Mouse (Mus musculus) R1 (cell line): ENCODE measurements at regions not wholly inside any gene's neighbourhood (a gene's known extent, or its start where the extent isn't known, plus 50 kb on each side); places are given as distances from the start of the nearest gene placed in this dataset.
A peak's percentile ranks its signal among the peaks of the same experiment; 100 is the strongest.
"Not testable (repeated sequence)": the region's sequence is repeated elsewhere in the genome, so short reads cannot be mapped to it uniquely, and the experiment has no call there.

Source experiments
- DNase-seq: peaks from one replicate; pipeline ENCODE4 v3.0.0-alpha.2; 2018; ENCODE audit warnings: low read depth, low spot score

DNA sequence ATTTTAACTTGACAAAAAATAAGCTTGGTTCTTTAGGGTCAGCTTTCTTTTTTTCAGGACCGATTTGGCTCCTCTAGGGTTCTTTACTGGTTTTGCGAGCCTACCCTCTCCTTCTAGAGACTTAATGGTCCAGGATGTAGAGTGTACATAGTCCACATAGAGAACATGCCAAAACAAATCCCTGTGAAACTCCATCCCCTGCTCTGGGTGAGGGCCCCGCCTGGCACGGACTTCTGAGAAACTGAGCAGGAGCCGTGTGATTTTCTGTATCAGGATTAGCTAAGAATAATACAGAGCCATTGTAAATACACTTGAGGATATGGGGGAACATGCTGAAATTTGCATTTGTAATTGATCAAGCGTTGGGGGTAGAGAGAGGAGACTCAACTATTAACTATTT lies 118.2 kb upstream of the Teddm2 start:
- DNase-seq, result no peak

DNA sequence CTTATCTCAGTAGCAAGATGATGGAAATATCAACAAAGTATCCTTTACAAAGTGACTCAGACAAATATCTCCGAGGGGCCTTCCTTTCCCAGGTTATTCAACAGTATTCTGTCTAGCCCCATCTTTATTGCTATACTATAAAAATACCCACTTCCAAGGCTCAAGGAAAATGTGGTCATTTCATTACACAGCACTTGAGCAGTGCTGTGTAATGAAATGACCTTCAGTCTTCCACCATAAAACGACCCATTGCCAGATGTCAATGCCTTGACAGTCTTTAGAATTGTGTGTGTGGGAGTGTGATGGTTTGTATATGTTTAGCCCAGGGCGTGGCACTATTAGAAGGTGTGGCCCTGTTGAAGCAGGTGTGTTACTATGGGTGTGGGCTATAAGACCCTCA lies 124.3 kb upstream of the Teddm2 start:
- DNase-seq, result peak; percentile 15

DNA sequence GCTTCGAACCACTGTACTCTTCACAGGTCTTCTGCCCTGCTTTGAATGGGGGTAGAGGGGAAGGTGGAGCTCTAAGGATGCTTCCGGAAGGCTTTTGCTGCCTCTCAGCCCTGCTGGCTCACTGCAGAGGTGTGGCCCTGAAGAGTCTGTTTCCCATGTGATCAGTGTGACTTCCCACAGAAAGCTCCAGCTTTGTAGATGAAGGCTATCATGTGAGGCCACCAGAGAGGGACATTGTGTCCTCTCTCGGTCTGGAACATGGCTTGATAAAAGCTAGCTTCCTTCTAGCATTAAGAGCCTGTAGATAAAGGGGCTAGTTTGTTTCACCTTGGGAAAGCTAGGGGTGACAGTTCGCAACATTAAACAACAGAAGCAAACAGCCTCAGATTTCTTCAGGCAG lies 127.3 kb upstream of the Teddm2 start:
- DNase-seq, result no peak

DNA sequence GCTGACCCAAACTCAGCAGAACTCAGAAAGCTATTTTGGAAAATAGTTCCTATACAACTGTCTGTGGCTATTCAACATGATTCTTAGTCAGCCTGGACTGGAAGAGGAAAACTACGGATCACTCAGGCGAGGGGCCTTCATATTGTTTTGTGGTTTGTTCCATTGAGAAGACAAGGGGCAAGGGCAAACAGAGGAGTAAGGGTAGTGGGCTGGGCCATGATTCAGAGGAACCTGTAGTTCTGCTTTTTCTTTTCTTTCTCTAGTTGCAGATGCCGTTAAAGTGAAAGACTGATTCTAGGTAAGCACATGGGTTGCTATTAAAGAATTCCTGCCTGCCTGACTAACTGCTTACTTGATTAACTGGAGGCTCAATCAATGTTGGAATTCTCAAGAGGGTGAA lies 129.8 kb upstream of the Teddm2 start:
- DNase-seq, result no peak

DNA sequence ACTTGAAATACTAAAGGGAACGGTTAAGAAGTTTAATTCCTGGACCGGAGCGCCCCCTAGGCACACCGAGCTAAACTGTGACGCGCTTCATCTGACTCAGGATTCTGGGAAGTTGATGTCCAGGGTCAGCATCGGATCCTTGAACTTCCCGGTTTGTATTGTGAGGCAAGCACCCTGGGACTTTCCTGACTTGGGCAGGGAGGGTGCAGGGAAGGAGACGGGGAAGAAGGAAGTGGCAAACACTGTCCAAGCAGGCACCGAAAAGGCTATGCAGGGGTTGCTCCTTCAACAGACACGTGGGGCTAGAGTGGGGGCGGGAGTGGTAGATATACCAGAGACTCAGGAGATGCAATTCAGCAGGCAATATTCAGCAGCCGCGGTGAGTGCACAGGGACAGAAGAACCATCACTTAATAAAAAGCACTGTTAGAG lies 132.7 kb upstream of the Teddm2 start:
- peak; percentile 72 for DNase-seq

DNA sequence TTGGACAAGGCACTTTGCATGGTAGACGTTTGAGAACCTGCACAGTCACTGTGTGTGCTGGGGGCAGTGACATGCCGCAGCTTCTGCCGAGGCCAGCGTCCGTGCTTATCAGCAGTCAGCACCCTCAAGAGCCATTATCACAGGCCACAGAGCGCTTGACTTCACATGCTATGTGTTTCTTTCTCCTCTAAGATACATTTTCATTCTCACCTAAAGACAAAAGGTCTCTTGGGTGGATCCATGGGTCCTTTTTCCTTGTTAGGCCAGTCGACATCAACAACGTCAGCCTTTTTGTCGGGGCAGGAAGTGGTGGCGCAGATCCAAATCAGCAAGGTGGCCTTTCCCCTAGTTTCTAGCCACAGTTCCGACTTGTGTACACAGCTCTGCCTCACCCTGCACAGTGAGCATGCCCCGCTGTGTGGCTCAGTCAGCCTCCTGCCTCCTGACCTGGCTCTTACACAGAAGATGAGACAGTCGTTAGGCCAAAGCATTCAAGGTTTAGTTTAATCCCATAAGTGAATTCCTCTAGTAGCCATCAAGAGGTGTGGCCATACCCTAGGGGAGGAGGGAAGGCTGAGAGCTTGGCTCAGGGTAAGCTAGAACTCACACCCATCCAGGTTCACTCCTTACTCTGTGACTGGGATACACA lies 134.1 kb upstream of the Teddm2 start:
- peak; percentile 41 for DNase-seq

DNA sequence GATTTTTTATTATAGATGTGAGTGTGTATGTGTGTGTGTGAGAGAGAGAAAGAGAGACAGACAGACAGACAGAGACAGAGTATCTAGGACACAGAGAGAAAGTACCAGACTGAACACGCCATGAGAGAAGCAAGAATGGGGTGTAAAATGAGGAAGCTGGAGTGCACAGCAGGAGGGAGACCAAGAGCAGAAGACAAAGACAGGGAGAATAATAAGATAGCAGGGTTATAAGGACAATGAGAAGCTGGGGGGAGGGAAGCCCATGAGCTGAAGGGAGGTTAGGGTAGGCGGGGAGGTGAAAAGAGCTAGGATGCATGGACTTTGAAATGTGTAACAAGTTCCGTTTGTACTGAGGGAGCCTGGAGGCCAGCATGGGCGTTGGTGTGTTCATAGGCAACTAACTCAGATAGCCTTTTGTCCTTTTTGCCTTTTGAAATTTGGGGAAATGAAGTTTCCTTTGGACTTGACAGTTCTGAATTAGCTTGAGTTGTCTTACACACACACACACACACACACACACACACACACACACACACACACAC lies 136.8 kb upstream of the Teddm2 start:
- peak; percentile 93 for DNase-seq

DNA sequence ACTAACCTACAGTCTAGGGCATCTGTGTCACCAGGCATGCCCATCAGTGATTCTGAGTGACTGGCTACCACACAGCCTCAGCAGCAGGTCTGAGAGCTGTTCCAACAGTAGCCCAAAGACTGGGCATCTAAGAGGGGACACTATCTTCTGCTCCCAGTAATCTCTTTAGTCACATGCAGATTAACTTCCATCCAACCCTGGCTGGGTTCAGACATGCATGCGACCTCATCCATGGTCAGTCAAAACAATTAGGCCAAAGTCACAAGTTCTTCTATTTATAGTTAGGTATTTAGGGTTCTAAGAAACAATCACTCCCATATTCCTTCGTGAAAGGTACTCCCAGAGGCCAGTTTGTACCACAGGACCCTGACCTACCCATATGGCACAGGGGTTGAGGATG lies 138.2 kb upstream of the Teddm2 start:
- DNase-seq, result no peak

DNA sequence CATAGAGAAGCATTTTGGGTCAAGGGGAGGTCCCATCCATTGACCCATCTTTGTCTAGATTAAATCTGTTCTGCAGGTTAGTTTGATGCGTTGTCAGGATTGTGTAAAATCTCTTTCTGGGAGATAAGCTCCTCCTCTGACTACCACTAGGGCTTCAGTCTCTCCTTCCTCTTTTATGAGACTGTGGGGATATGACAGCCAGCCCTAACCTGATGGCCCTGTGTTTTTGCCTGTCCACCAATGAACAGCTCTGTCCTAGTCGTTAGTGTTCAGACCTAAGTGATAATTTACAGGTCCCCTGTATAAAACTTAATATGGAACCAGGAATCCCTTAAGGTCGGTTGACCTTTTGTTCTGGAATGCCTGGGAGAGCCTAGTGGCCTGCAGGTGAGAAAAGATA lies 140.9 kb upstream of the Teddm2 start:
- no peak for DNase-seq

DNA sequence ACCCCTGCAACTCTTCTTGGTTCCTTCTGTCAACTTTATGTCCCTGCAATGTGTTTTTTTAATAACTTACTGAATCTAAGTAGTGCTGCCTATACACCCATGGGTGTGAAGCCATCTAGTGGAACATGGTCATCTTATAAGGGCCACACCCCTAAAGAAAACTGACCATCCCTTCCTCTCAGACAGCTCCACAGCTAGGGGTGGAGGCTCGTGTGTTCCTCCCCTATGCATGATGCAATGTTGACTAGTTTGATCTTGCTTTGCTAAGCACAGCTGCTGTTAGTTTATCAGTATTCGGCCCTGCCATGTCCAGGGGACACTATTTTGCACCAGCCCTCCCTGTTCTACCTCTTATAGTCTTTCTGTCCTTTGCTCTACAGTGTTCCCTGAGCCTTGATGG lies 142.9 kb upstream of the Teddm2 start:
- no peak for DNase-seq

DNA sequence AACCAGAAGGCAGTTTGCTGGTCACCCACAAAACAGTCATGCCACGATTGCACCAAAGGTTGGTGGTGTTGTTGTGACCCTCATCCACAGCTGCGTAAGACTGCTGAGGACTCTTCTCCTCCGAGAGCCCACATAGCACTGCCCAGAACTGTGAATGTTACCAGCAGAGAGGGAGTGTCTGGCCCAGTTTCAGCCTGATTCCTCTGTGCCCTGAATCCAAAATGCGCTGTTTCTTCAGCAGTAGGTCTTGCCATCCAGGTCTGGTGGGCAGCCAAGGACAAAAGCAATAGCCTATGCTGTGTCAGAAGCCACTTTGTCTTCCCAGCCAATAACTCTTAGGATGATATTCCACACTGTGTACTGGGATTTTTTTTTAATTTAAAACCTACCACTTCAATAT lies 144.7 kb upstream of the Teddm2 start:
- DNase-seq, result no peak

DNA sequence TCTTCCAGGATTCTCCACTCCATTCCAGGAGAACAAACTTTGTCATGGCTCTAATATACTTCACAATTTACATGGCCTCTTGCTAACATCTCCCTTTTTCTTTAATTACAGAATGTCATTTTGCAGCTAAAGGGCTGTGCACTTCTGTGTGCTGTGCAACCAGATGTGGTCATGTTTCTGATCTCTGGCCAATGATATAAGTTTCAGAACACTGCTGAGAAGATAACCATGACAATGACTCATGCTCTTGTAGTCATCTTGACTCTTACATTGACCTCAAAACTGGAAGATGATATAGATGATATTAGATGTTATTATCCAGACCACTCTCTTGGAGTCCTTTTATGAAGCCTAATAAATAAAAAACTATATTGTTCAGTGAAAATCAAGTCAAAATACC lies 145.9 kb upstream of the Teddm2 start:
- DNase-seq, result no peak

DNA sequence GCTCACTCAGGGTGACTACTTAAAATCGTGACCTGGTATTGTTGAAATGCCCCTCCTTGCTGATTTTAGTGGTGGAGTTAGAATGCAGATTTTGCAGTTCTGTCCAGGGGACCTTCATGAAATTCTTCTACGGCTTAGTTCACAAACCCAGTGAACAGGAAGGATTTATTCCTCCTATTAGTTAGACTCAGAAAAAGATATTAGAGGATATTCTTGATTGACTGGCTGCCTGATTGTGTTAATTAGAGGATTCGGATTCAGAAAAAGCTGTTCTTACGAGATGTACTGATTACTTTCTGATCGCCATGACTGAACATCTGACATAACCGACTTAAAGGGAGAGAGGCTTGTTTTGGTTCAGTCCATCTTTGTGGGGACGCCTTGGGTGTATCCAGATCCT lies 147.3 kb upstream of the Zfp648 start:
- no peak for DNase-seq

DNA sequence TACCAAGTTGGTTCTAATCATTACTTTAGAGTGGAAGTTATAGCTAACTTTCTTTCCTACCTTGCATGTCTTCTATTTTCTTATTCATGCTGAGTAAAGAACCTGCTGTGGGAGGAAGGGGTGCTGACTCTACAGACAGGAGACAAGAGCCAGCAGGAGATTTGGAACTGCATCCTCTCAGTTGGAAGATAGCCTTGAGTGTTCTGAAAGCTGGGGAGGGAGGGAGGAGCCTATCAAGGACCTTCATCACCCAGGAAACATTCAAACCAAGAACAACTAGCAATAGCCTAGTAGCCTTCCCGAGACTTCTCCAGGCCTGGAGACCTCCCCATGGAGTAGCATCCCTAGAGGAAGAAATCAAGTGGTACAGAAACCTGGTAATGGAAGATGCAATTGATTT lies 146.1 kb upstream of the Zfp648 start:
- no peak for DNase-seq

DNA sequence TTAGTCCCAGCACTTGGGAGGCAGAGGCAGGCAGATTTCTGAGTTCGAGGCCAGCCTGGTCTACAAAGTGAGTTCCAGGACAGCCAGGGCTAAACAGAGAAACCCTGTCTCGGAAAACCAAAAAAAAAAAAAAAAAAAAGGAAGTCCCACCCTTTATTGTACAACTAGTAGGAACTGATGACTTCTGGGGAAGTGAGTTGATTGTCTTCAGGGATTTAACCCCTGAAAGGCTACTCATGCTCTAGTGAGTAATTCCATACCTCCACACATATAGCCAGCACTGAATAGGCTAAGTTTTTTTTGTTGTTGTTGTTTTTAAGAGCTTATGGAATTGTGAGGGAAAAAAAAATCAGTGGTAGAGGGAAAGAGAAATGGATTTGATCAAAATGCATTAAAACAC lies 139.6 kb upstream of the Zfp648 start:
- not testable (repeated sequence) for DNase-seq

DNA sequence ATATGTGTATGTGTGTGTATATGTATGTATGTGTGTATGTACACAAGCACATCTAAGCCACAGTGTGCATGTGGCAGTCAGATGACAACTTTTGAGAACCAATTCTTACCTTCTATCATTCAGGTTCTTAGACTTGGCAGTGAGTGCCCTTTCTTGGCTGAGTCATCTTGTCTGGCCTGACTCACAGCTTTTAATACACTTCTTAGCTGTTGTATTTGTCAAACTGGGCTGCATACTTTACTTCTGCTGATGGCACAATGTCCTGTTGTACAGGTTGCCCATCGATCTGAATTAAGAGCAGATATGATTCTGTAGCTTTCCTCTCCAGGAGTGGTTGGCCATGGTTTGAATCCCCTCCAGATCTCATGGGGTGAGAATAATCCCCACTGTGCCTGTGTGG lies 139.1 kb upstream of the Zfp648 start:
- DNase-seq, result no peak

DNA sequence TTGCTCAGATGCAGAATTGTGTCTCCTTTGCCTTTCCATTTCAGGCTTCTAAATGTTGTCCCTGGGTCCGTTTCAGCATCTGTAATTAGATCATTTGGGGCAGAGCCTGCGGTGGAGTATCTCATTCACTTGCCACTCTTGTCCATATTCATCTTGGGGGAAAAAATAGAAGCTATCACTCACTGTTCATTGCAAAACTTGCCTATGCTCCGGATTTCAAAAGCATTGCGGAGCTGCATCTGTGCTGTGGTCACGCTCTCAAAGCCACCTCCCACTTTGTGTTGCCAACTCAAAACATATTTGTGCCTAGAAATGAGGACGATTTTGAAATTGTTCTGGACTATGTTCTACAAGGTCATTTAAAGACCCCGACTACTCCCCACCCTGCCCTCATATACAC lies 138.3 kb upstream of the Zfp648 start:
- DNase-seq, result no peak

DNA sequence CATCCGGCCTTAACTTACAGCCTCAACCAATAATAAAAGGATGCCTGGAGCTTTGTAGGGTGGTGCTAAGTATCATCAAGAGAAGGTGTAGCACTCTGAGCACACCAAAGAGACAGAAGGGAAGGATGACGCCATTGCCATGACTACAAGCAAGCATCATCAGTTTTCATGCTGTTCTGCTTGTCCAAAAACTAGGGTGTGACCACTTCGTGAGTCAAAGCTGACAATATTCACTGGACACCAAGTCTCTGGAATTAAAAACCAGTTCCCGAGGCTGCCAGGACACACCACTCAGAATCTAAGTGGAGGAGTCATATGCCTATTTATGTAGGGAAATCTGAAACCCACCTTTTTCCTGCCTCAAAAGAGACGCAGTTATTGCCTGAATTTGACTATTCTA lies 136.4 kb upstream of the Zfp648 start:
- no peak for DNase-seq

DNA sequence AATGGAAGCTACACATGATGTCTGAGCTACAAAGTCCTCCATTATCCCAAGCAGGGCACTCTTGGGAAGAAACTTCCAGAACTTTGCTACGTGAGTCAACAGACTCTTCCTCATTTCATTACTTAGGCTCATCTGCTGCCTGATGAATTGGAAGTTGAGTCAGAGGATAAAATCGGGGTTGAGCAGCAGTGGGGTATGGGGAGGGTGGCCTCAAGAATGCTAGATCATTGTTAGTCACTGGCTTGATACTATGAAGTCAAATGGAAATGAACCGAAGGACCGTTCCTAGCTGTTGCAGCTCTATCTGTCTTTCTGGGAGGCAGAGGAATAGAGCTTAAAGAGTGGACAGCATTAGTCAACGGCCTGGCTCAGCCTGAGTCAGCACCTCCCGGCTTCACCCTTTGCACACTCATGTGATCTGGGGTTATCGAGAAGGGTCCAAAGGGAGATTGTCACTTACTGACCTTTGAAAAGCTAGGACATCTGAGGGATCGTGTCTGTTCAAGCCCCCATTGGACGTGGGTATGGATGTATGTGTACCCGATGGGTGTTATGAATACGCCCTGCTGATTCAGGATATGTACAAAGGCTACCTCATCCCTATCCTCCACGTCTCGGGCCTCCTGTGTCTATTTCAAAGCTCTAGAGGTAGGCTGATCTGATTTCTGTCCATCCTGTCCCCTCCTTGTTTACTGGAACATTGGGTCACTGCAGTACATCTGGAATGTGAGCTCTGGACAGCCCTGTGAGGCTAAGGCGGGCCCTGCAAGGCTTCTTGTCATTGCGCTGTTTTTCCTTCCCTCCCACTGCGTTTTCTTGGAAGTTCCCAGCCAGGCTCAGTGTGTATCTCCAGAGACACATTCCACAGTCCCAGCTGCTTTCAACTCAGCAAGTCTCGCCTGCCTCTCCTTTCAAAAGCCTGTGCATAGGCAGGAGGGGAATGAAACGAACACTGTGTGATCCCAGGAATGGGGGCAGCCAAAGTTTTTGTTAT lies 135.4 kb upstream of the Zfp648 start:
- DNase-seq, result peak; percentile 76

DNA sequence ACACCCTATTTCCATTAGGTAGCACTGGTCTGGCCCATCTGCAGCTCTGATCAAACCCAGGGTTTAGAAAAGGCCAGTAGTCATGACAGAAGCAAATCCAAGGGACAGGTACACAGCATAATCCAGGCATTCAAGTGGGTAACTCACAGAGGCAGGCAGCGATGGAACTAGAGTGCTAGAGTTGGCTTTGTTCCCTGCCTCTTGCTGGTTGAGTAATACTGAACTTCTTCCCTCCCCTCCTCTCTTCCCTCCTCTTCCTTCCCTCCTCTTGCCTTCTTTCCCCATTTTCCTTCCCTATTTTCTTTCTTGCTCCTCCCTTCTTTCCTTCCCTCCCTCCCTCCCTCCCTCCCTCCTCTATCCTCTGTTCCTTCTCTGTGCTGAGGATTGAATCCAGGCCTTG lies 133.1 kb upstream of the Zfp648 start:
- DNase-seq, result no peak

DNA sequence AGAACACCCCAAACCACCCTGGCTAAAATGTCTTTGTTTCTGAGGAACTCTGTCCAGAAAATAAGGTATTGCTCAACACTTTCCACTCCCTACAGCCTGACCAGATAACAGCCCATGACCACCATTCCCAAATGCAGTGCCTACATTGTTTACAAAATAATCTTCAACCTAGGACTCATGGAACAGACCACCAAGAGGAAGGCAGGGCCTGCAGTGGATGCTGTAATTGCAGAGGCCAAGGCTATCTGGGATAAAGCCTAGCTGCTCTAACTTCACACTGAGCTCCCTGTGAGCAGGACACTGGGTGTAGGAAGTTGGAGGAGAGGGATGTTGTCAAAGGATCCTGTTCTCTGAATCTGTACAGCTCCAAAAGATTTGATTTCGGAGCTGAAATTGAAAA lies 126.7 kb upstream of the Zfp648 start:
- DNase-seq, result no peak

DNA sequence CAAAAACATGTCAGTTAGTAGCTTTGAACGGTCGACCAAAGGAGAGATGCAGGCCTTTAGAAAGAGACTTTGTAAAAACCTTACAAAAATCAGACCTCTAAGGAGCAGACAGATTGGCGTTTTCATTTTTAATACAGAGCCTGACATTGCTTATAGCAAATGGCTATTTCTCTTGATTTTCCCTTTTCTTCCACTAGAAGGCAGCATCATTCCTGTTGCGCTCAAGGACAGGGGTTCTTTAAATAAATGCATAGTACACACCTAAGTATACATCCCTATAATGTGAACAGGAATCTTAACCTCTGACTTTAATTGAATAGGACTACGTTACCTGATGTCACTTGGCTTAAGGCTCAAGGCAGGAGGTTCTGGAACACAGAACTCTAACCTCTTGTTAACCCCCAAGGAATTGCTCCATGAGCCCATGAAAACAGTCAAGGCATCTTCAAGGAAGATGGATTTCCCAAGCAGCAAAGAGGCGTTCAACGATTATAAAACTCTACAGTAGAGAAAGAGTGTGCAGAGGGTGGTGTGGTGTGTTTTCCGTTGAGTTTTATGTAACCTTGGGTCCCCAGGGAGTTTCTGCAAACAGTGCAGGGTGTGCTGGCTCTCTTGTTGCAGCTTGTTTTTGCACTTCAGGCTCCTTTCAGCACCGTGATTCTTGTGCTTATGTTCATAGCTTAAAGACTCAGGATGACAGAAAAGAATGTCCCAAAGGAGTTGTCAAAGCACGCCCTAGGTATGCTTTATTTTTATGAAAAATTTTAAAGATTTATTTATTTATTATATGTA lies 124.1 kb upstream of the Zfp648 start:
- peak; percentile 58 for DNase-seq
